Comparison of ENCODE assay signal across 14 mouse cellular contexts in genomic region chr17:78388101-78388847, GRCm38 (mm10). TPM values are rescaled to one million over a fixed set of nuclear protein-coding genes. Genes with fewer than 3 reads are reported as not detected.
DNase-seq lines count a peak whose midpoint lies in the region; ATAC-seq and TF ChIP-seq lines count a peak whose summit lies in the region.
"Had no signal": no experiment of that assay in that cellular context is flagged by ENCODE, and none has a peak within 500 bp of the region (broad histone marks: within the 10 kb centered on the region; RNA-seq: fewer than 3 reads in every experiment).

No protein-coding gene starts in this region.

- DNase-seq in heart, postnatal 0 days (ENCODE audit: low spot score): no peak
- no peak for DNase-seq in heart, postnatal 10 days
- peak; percentile 60 for DNase-seq in 3T3-L1 (ENCODE audit: low read depth, low spot score)
- DNase-seq in kidney, postnatal 0 days (ENCODE audit: low spot score): no peak
- DNase-seq in hindbrain, embryonic 10.5 days (ENCODE audit: low spot score): no peak
- no peak for DNase-seq in heart, adult 18-20 months
- DNase-seq: cerebellum, postnatal 14 days had no signal

- no peak overlapping the region for H3K9ac ChIP-seq in heart, postnatal 0 days (replicated peaks; ENCODE audit: low read depth, low read length)
- H3K9ac ChIP-seq in kidney, postnatal 0 days (ENCODE audit: low read depth, low read length): no peak overlapping the region
- H3K9ac ChIP-seq in liver, embryonic 16.5 days (ENCODE audit: low read depth, low read length): no peak overlapping the region
- no peak overlapping the region for H3K9ac ChIP-seq in hindbrain, embryonic 16.5 days (ENCODE audit: low read depth, low read length)
- H3K9ac ChIP-seq: forebrain, embryonic 15.5 days; midbrain, embryonic 12.5 days had no signal

- H3K4me3 ChIP-seq in heart, postnatal 0 days (ENCODE audit: low read depth, low read length): no peak overlapping the region
- no peak overlapping the region for H3K4me3 ChIP-seq in kidney, postnatal 0 days (replicated peaks; ENCODE audit: low read depth, low read length)
- H3K4me3 ChIP-seq in liver, embryonic 16.5 days (ENCODE audit: low read depth, low read length): no peak overlapping the region
- H3K4me3 ChIP-seq in hindbrain, embryonic 16.5 days (ENCODE audit: low read length): no peak overlapping the region
- H3K4me3 ChIP-seq in hindbrain, embryonic 10.5 days: no peak overlapping the region
- H3K4me3 ChIP-seq: erythroblast, embryonic 14.5 days; forebrain, embryonic 15.5 days; midbrain, embryonic 12.5 days; myocyte had no signal

- TF ChIP-seq EP300 in heart, postnatal 0 days (IDR thresholded peaks at IDR 0.05; ENCODE audit: low read depth): no peak

- H3K36me3 ChIP-seq in heart, postnatal 0 days (replicated peaks; ENCODE audit: control insufficient read depth, insufficient read depth, low read length): peaks cover 17% of the 10 kb centered on the region
- H3K36me3 ChIP-seq in kidney, postnatal 0 days (ENCODE audit: insufficient read depth, low read length): no peaks in the 10 kb centered on the region
- H3K36me3 ChIP-seq in liver, embryonic 16.5 days (ENCODE audit: control insufficient read depth, insufficient read depth): no peaks in the 10 kb centered on the region; the same call in 1 of the 2 replicates
- no peaks in the 10 kb centered on the region for H3K36me3 ChIP-seq in hindbrain, embryonic 16.5 days (ENCODE audit: control insufficient read depth, insufficient read depth, low read length)
- H3K36me3 ChIP-seq in hindbrain, embryonic 10.5 days: peaks cover 17% of the 10 kb centered on the region; the same call in 1 of the 2 replicates
- H3K36me3 ChIP-seq: forebrain, embryonic 15.5 days had no signal

- H3K9me3 ChIP-seq in heart, postnatal 0 days (replicated peaks; ENCODE audit: control insufficient read depth, low read length): no peaks in the 10 kb centered on the region
- H3K9me3 ChIP-seq in kidney, postnatal 0 days (replicated peaks; ENCODE audit: low read length): no peaks in the 10 kb centered on the region
- H3K9me3 ChIP-seq in liver, embryonic 16.5 days (replicated peaks; ENCODE audit: control insufficient read depth, low read length): no peaks in the 10 kb centered on the region
- no peaks in the 10 kb centered on the region for H3K9me3 ChIP-seq in hindbrain, embryonic 16.5 days (ENCODE audit: control insufficient read depth, low read length)
- no peaks in the 10 kb centered on the region for H3K9me3 ChIP-seq in hindbrain, embryonic 10.5 days
- H3K9me3 ChIP-seq: forebrain, embryonic 15.5 days; midbrain, embryonic 12.5 days had no signal

- ATAC-seq in heart, postnatal 0 days (ENCODE audit: insufficient read depth, low read depth): peak; percentile 60; the same call in 1 of the 2 replicates
- ATAC-seq in kidney, postnatal 0 days (replicated peaks; ENCODE audit: low FRiP score, low read depth): peak; percentile 89
- ATAC-seq in liver, embryonic 16.5 days (ENCODE audit: low read depth): peak; percentile 89
- ATAC-seq in hindbrain, embryonic 16.5 days: no peak
- ATAC-seq: forebrain, embryonic 15.5 days had no signal

- intact Hi-C loops in heart, postnatal 10 days (cut with DNase I): no loop called here

- no peak overlapping the region for H3K27ac ChIP-seq in heart, postnatal 0 days (ENCODE audit: low read depth)
- H3K27ac ChIP-seq in kidney, postnatal 0 days: no peak overlapping the region
- H3K27ac ChIP-seq in liver, embryonic 16.5 days (ENCODE audit: low read length): peak overlapping the region; percentile 63
- no peak overlapping the region for H3K27ac ChIP-seq in hindbrain, embryonic 16.5 days (ENCODE audit: low read depth, low read length)
- H3K27ac ChIP-seq in hindbrain, embryonic 10.5 days: no peak overlapping the region
- H3K27ac ChIP-seq: forebrain, embryonic 15.5 days; macrophage; midbrain, embryonic 12.5 days had no signal

- TF ChIP-seq CTCF in heart, postnatal 0 days (IDR thresholded peaks at IDR 0.05; ENCODE audit: low read depth): no peak
- TF ChIP-seq CTCF in kidney, postnatal 0 days (IDR thresholded peaks at IDR 0.05; ENCODE audit: low read depth): no peak

- 67% methylated on average over 9 of the region's 9 CpGs for WGBS in heart, postnatal 0 days
- WGBS in kidney, postnatal 0 days: 68% methylated on average over 9 of the region's 9 CpGs
- WGBS in liver, embryonic 16.5 days (ENCODE audit: insufficient replicate concordance): 70% methylated on average over 9 of the region's 9 CpGs
- WGBS in hindbrain, embryonic 16.5 days: 83% methylated on average over 9 of the region's 9 CpGs
- WGBS in hindbrain, embryonic 10.5 days: 87% methylated on average over 9 of the region's 9 CpGs

- H3K4me1 ChIP-seq in heart, postnatal 0 days (ENCODE audit: control insufficient read depth, insufficient read depth): no peaks in the 10 kb centered on the region
- H3K4me1 ChIP-seq in kidney, postnatal 0 days (replicated peaks; ENCODE audit: insufficient read depth, low read length): no peaks in the 10 kb centered on the region
- H3K4me1 ChIP-seq in liver, embryonic 16.5 days (ENCODE audit: control insufficient read depth, low read depth, low read length): peaks cover 6% of the 10 kb centered on the region
- no peaks in the 10 kb centered on the region for H3K4me1 ChIP-seq in hindbrain, embryonic 16.5 days (ENCODE audit: control insufficient read depth, insufficient read depth, low read depth, low read length)
- H3K4me1 ChIP-seq in hindbrain, embryonic 10.5 days (replicated peaks): no peaks in the 10 kb centered on the region
- H3K4me1 ChIP-seq: forebrain, embryonic 15.5 days; midbrain, embryonic 12.5 days had no signal

- H3K4me2 ChIP-seq in heart, postnatal 0 days (ENCODE audit: low read depth, low read length): no peak overlapping the region
- no peak overlapping the region for H3K4me2 ChIP-seq in kidney, postnatal 0 days (ENCODE audit: low read length)
- H3K4me2 ChIP-seq in liver, embryonic 16.5 days (ENCODE audit: low read depth, low read length): no peak overlapping the region
- H3K4me2 ChIP-seq in hindbrain, embryonic 16.5 days (ENCODE audit: low read length): no peak overlapping the region
- H3K4me2 ChIP-seq: forebrain, embryonic 15.5 days; midbrain, embryonic 12.5 days had no signal

- H3K27me3 ChIP-seq in heart, postnatal 0 days (ENCODE audit: control insufficient read depth, insufficient read depth, low read length): no peaks in the 10 kb centered on the region
- no peaks in the 10 kb centered on the region for H3K27me3 ChIP-seq in kidney, postnatal 0 days (ENCODE audit: insufficient read depth, low read length)
- no peaks in the 10 kb centered on the region for H3K27me3 ChIP-seq in liver, embryonic 16.5 days (ENCODE audit: control insufficient read depth, insufficient read depth, low read depth, low read length)
- no peaks in the 10 kb centered on the region for H3K27me3 ChIP-seq in hindbrain, embryonic 16.5 days (replicated peaks; ENCODE audit: control insufficient read depth, insufficient read depth, low read length)
- H3K27me3 ChIP-seq in hindbrain, embryonic 10.5 days (ENCODE audit: insufficient read depth, poor library complexity, severe bottlenecking): no peaks in the 10 kb centered on the region
- H3K27me3 ChIP-seq: forebrain, embryonic 15.5 days; midbrain, embryonic 12.5 days had no signal

RNA-seq across cellular contexts. Expression of gene Fez2, which starts 29.7 kb away (rescaled TPM):
- 62.4 and 72.3 TPM in 2 replicates for total RNA-seq in heart, postnatal 0 days (2014; rRNA removed; ENCODE audit: low replicate concordance)
- polyA plus RNA-seq in heart, postnatal 0 days (2015; fragmentation: Nextera tagmentation; extraction: Ambion mirVana): 63.2 and 65.6 TPM in 2 replicates
- 10 to 100 TPM; 80.8 to 85.0 TPM for total RNA-seq in heart, postnatal 10 days (2021)
- 46.5 and 47.7 TPM in 2 replicates for polyA plus RNA-seq in kidney, postnatal 0 days (2015; fragmentation: Nextera tagmentation; extraction: Ambion mirVana)
- polyA plus RNA-seq in liver, embryonic 16.5 days (2015; fragmentation: Nextera tagmentation; extraction: Ambion mirVana): 17.8 and 18.5 TPM in 2 replicates
- 63.4 and 64.9 TPM in 2 replicates for polyA plus RNA-seq in hindbrain, embryonic 16.5 days (2015; fragmentation: Nextera tagmentation; extraction: Ambion mirVana)
- polyA plus RNA-seq in hindbrain, embryonic 10.5 days (2016; fragmentation: Nextera tagmentation; extraction: Ambion mirVana): 37.9 and 51.1 TPM in 2 replicates
- total RNA-seq in heart, adult 18-20 months (2021): 10 to 100 TPM; 76.5 to 91.8 TPM
